Mouse (Mus musculus) C2C12 (cell line): ENCODE measurements around the gene Mprip.

Experiments
- CTCF ChIP-seq: IDR thresholded peaks from one replicate; pipeline ENCODE4 v1.5.1; 2011; ENCODE audit not compliant: control insufficient read depth, insufficient read depth, insufficient read length
- MYOG ChIP-seq: IDR thresholded peaks from one replicate; pipeline ENCODE4 v1.6.1; 2011; ENCODE audit not compliant: control insufficient read depth, insufficient read length; ENCODE audit errors: extremely low read depth
- USF1 ChIP-seq: IDR thresholded peaks from one replicate; pipeline ENCODE4 v1.6.1; 2011; ENCODE audit warnings: low read depth, mild to moderate bottlenecking, control low read depth, moderate library complexity

GRCm38 (mm10) chr11:59793390-59793789, 132.3 kb downstream of the Mprip start:
- TF ChIP-seq CTCF, result no peak
- no peak for TF ChIP-seq MYOG
- no peak for TF ChIP-seq USF1
